Mouse (Mus musculus) right cerebral cortex, postnatal 10 days (tissue): Measurements from ENCODE around the gene Pygb.

ENCODE experiments used
- DNase-seq, 2 experiments: peaks; one replicate each; pipeline ENCODE4 v3.0.0; 2021; ENCODE audit warnings: low spot score in 2 of 2

Pygb gene

DNA sequence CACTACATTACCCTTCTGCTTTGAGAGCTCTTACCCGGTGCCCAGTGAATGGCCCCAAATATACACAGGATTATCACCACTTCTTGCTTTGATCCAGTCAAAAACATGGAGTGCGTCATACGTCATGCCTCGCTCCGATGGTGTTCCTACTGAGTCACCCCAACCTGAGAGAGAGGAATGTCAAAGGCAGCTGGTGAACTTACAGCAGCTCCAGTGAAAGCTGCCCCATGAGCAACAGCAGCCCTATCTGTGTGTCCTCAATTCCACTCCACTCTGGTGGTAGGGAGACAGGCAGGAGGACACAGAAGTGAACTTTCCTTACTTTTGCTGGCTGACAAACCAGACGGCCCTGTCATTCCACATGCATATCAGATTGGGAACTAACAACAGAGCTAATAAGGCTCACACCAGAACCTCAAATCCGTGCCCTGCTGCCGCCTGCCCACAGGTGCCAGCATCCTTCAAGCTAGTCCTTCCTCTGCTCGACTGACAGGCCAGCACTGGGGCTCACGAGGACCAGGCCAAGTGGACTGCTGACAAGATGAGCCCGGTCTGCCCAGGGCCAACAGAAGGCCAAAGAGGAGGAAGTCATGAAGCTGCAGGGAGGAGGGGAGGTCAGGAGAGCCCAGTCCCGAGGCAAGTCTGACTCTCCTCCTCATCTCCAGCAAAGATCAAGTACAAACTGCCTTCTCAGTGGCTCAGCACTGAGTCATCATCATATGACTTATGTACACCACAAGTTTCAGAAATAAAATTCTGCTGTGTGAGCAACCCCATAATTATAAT, 53.3 kb downstream of the Pygb start:
- DNase-seq, result peak; percentile 49 to 61

- DNase-seq, result peak in 1 of 2 experiments; percentile 19
These were observed 54.6 kb downstream of the Pygb start for GRCm38 (mm10) chr2:150841109-150841508.

- no peak for DNase-seq
These were observed 55.5 kb downstream of the Pygb start for GRCm38 (mm10) chr2:150842049-150842461.

DNA sequence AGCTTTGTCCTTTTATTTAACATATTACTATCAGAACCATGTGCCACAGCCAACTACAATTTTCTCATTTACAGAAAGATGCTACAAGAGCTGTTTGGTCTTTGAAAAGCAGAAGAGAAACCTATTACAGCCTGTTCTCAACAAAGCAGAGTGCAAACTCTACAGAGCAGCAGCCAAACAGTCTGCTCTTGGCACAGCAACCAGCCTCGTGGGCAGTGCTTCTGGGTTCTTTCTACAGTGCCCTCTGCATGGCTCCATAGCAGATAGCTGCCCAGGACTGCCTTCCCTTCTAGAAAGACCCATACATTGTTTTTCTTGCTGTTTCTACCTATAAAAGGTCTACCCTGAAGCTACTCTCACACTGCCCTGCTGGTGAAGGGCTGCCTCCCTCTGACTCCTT, 58.3 kb downstream of the Pygb start:
- peak; percentile 72 to 76 for DNase-seq

DNA sequence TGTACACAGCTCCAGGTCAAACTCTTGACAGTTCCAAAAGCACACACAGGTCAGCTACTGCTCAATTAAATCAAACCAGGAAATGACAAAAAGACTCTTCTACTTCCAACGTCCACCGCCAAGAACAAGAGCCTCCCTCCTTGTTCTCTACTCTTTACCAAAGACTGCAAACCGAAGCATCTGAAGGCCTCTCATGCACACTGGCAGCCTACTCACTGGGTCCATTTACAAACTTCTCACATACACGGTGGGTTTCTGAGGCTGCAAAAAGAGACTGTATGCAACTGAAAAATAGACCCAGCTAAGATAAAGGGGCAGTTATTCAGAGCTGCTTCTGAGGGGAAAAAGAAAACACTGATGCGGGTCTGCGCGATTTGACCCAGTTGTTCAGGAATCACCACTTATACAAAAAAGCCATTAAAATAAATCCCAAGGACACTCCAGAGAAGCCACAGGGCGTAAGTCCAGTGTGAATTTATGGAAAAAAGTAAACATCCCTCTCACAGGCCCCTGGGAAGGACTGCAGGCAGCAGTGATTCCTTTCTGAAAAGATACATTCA, 61.0 kb downstream of the Pygb start:
- peak in 1 of 2 experiments; percentile 65 for DNase-seq

GRCm38 (mm10) chr2:150851251-150851650, 64.7 kb downstream of the Pygb start:
- no peak for DNase-seq

- DNase-seq, result no peak
These were observed 68.7 kb downstream of the Pygb start for GRCm38 (mm10) chr2:150855186-150855585.

- DNase-seq, result no peak
These were observed 72.4 kb downstream of the Pygb start for GRCm38 (mm10) chr2:150858724-150859487.

- no peak for DNase-seq
These were observed 73.4 kb downstream of the Pygb start for GRCm38 (mm10) chr2:150859709-150860470.

GRCm38 (mm10) chr2:150861128-150861527, 74.6 kb downstream of the Pygb start:
- DNase-seq, result no peak

DNA sequence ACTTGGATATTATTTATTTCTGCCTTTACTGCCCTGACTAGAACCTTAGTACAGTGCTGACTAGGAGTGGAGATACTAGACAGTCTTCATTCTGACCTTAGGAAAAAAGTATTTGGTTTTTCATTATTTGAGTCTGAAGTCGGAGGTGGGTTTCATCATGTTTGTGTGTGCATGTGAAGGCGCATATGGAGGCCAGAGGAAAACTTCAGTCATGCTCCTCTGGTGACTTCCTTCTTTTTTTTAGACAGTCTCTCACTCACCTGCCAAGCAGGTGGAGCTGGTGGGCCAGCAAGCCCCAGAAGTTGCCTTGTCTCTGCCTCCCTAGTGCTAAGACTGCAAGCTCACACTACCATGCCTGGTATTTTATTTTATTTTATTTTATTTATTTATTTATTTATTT, 80.5 kb downstream of the Pygb start:
- DNase-seq, result no peak

GRCm38 (mm10) chr2:150869446-150869845, 82.9 kb downstream of the Pygb start:
- no peak for DNase-seq

DNA sequence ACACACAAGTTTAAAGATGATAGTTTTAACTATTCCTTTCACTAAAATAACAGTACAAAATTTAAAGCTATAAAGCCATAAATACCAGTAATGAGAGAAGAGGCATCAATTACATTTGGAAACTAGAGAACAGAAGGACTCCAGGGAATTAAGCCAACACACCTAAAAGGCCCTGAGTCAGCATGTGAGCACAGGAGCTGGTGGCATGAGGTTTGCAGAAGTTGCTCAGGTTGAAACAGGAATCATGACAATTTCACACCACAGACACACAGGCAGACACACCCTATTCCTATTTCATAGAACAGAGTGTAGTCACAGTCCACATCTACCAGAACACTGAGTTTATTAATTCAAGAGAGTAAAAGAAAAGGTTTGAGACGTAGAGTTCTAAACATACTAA, 88.0 kb downstream of the Pygb start:
- DNase-seq, result no peak

GRCm38 (mm10) chr2:150875226-150875625, 88.7 kb downstream of the Pygb start:
- DNase-seq, result no peak

- no peak for DNase-seq
These were observed 91.0 kb downstream of the Pygb start for GRCm38 (mm10) chr2:150877561-150877960.
